Mouse (Mus musculus) embryonic facial prominence, embryonic 11.5 days (tissue): ENCODE measurements around the gene Polr2j. TPM values are rescaled to one million over a fixed set of nuclear protein-coding genes. Genes with fewer than 3 reads are reported as not detected.

ENCODE experiments used
- ATAC-seq: fragments of 200-750 bp; cut with Nextera tagmentation; replicated peaks from 2 replicates; pipeline ENCODE4 v1.8.0; 2017; ENCODE audit warnings: low read depth; ENCODE audit not compliant: insufficient number of reproducible peaks, low FRiP score, low TSS enrichment
- DNase-seq: peaks from one replicate; pipeline ENCODE4 v3.0.0-alpha.2; 2015; ENCODE audit warnings: low spot score
- H3K27ac ChIP-seq: fragments of 300-500 bp; sonication (generic); replicated peaks from 2 replicates; pipeline ENCODE4 v1.5.1; 2014; ENCODE audit warnings: mild to moderate bottlenecking, low read depth, low read length, control low read depth
- H3K27me3 ChIP-seq: fragments of 300-500 bp; sonication (generic); 2 replicates; pipeline ENCODE4 v1.6.1; 2014; ENCODE audit warnings: mild to moderate bottlenecking, low read length, moderate library complexity, mixed read lengths; ENCODE audit not compliant: control insufficient read depth, insufficient read depth
- H3K36me3 ChIP-seq: fragments of 300-500 bp; sonication (generic); replicated peaks from 2 replicates; pipeline ENCODE4 v1.6.1; 2014; ENCODE audit warnings: low read depth, mild to moderate bottlenecking, low read length, moderate library complexity, mixed read lengths; ENCODE audit not compliant: control insufficient read depth, insufficient read depth
- H3K4me1 ChIP-seq: fragments of 300-500 bp; sonication (generic); 2 replicates; pipeline ENCODE4 v1.6.1; 2014; ENCODE audit warnings: low read length, mixed read lengths; ENCODE audit not compliant: control insufficient read depth, insufficient read depth
- H3K4me2 ChIP-seq: fragments of 300-500 bp; sonication (generic); 2 replicates; pipeline ENCODE4 v1.6.1; 2014; ENCODE audit warnings: low read depth, mild to moderate bottlenecking, control low read depth, low read length, moderate library complexity
- H3K4me3 ChIP-seq: fragments of 300-500 bp; sonication (generic); 2 replicates; pipeline ENCODE4 v1.5.1; 2014; ENCODE audit warnings: low read depth, low read length, control low read depth
- H3K9ac ChIP-seq: fragments of 300-500 bp; sonication (generic); replicated peaks from 2 replicates; pipeline ENCODE4 v1.6.1; 2014; ENCODE audit warnings: mild to moderate bottlenecking, control low read depth, low read length
- H3K9me3 ChIP-seq: fragments of 300-500 bp; sonication (generic); replicated peaks from 2 replicates; pipeline ENCODE4 v1.6.1; 2016; ENCODE audit warnings: mild to moderate bottlenecking, low read length, inconsistent platforms, mixed read lengths; ENCODE audit not compliant: control insufficient read depth
- WGBS: fragments of 180-500 bp; shearing (Covaris S2); extraction: QIAGEN DNeasy Blood & Tissue Kit; methylation state at CpG from one replicate; pipeline ENCODE4 v1.1.7; 2014; 5-methylcytosine and 5-hydroxymethylcytosine counted together
- polyA plus RNA-seq: library from polyadenylated mRNA; unstranded; fragments of >200 nt; fragmentation: Nextera tagmentation; extraction: Ambion mirVana; gene quantifications from 2 replicates; pipeline ENCODE4 v1.2.1, GENCODE M21; 2014

Gene Polr2j
- 266 and 267 TPM in 2 replicates for polyA plus RNA-seq

DNA sequence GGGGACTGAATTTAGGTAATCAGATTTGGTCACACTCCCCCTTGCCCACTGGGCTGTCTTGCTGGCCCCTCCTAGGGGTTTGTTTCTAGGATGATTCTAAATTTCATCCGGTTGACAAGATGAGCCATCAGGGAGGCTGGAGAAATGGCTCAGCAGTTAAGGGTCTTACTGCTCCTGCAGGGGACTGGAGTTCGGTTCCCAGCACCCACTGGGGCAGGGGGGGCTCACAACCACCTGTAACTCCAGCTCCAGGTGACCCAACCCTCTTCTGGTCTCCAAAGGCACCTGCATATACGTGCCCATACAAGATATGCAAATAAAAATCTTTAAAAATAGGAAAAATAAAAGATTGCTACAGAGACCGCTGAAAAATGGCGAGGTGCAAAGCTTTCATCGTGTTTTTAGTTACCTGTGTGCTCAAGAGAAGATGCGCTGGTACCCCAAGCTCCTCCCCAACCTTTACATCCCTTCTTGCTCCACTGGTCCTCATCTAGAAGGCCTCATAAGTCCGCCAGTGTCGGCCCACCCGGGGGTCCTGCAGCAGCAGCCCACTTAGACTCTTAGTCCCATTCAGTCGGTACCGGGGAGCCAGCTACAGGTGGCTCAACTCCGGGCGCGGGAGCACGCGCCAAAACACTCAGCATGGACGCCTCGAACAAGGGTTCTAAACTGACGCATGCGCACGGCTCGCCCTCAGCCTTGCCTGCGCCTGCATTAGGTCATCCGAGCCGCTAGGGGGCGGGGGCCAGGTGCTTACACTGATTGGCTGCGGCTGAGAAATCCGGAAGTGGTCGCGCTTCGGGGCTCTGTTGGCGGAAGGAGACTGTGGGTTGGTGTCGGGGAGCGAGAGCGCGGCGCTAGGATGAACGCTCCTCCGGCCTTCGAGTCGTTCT is at the start of gene Polr2j:
TSS of gene Polr2j (plus strand) at position 741 of the 893 bp plus-strand sequence.
- Histone ChIP-seq H3K27ac (no peak within 1 kb of the TSS), H3K9me3 (no peaks in the 10 kb centered on the region), H3K36me3 (peaks cover 2% of the 10 kb centered on the region), H3K4me2 (peak within 1 kb of the TSS; percentile 84), H3K4me3 (peak within 1 kb of the TSS; percentile 93), H3K27me3 (no peaks in the 10 kb centered on the region), H3K4me1 (0 out of 2 replicates have a peak, but pooled peaks cover 7% of the 10 kb centered on the region), H3K9ac (peak within 1 kb of the TSS; percentile 87)
- DNase-seq (peak; percentile 99), ATAC-seq (peak; percentile 92)
- 3% methylated on average over 42 of the region's 42 CpGs for WGBS

DNA sequence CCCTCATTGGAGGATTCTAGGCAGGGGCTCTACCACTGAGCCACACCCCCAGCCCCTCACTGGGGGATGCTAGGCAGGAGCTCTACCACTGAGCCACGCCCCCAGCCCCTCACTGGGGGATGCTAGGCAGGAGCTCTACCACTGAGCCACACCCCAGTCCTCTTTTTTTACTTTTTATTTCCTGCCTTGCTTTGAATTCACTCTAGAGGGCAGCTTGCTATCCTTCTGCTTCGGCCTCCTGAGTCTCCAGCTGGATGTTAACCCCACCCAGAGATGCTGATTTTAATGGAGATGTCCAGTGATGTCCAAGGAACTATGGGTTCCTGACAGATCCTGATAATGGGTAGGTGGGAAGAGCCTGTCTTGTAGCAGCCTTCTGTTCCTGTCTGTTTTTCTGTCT is 47.0 kb upstream of the Polr2j start:
- DNase-seq (no peak), ATAC-seq (no peak)
- Histone ChIP-seq H3K4me1 (no peaks in the 10 kb centered on the region), H3K9ac (no peak overlapping the region), H3K27ac (no peak overlapping the region), H3K9me3 (no peaks in the 10 kb centered on the region), H3K27me3 (no peaks in the 10 kb centered on the region), H3K36me3 (no peaks in the 10 kb centered on the region), H3K4me2 (no peak overlapping the region), H3K4me3 (no peak overlapping the region)
- WGBS, result 84% methylated on average over 2 of the region's 2 CpGs

DNA sequence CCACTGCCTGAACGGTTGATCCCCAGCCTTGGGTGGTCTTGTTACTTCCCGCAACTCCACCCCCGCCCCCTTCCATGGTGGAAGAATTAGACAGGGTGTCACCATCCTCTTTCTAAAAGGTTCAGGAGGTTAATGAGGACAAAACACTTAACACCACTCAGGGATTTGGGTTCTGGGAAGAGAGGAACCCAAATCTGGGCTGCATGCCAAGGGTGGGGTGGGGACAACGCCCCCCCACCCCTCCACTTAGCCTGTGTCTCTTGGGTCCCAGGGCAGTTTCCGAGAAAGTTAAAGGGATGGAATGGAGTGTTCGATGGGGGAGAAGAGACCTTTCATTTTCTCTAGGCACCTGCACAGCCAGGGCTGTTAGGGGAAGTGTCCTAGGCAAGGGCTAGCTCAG is 43.4 kb upstream of the Polr2j start:
- no peaks in the 10 kb centered on the region for H3K4me1 ChIP-seq
- H3K9ac ChIP-seq, result no peak overlapping the region
- H3K27ac ChIP-seq, result no peak overlapping the region
- ATAC-seq, result no peak
- no peaks in the 10 kb centered on the region for H3K27me3 ChIP-seq
- no peaks in the 10 kb centered on the region for H3K9me3 ChIP-seq
- 62% methylated on average over 6 of the region's 6 CpGs for WGBS
- H3K4me3 ChIP-seq, result no peak overlapping the region
- no peaks in the 10 kb centered on the region for H3K36me3 ChIP-seq
- no peak overlapping the region for H3K4me2 ChIP-seq
- DNase-seq, result no peak

DNA sequence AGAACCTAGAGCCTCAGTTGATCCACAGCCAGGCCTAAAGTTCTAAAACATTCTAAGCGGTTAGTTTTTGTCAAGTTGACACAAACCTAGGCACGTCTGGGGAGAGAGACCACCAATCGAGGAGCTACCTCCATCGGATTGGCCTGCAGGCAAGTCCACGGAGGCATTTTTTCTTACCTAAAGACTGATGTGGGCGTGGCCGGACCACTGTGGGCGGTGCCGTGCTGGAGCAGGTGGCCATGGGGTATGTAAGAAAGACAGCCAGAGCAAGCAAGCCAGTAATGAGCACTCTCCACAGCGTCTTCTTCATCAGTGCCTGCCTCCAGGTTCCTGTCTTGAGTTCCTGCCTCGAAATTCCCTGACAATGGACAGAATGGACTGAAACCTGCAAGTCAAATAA is 42.9 kb upstream of the Polr2j start:
- no peak overlapping the region for H3K4me2 ChIP-seq
- H3K4me3 ChIP-seq, result no peak overlapping the region
- DNase-seq, result no peak
- H3K9me3 ChIP-seq, result no peaks in the 10 kb centered on the region
- H3K4me1 ChIP-seq, result no peaks in the 10 kb centered on the region
- no peak overlapping the region for H3K27ac ChIP-seq
- no peaks in the 10 kb centered on the region for H3K36me3 ChIP-seq
- H3K27me3 ChIP-seq, result no peaks in the 10 kb centered on the region
- 65% methylated on average over 11 of the region's 11 CpGs for WGBS
- H3K9ac ChIP-seq, result no peak overlapping the region
- no peak for ATAC-seq

DNA sequence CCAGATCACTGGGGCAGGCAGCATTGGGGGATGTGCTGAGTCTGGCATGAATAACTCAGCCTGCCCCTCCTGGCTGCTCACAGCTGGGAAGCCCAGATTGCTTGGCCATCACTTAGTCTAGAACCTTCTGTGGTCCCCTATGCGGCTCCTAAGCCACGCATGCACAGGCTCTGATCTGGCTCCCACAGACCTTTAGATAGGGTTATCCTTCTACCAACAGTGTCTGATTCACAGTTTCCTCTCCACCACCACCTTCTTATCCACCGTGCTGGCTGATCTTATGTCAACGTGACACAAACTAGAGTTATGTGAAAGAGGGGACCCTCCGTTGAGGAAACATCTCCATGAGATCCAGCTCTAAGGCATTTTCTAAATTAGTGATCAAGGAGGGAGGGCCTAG is 41.4 kb upstream of the Polr2j start:
- no peaks in the 10 kb centered on the region for H3K27me3 ChIP-seq
- H3K4me1 ChIP-seq, result no peaks in the 10 kb centered on the region
- no peak overlapping the region for H3K27ac ChIP-seq
- ATAC-seq (no peak), DNase-seq (no peak)
- 90% methylated on average over 5 of the region's 5 CpGs for WGBS
- no peaks in the 10 kb centered on the region for H3K9me3 ChIP-seq
- H3K9ac ChIP-seq, result no peak overlapping the region
- no peak overlapping the region for H3K4me3 ChIP-seq
- no peak overlapping the region for H3K4me2 ChIP-seq
- H3K36me3 ChIP-seq, result no peaks in the 10 kb centered on the region

DNA sequence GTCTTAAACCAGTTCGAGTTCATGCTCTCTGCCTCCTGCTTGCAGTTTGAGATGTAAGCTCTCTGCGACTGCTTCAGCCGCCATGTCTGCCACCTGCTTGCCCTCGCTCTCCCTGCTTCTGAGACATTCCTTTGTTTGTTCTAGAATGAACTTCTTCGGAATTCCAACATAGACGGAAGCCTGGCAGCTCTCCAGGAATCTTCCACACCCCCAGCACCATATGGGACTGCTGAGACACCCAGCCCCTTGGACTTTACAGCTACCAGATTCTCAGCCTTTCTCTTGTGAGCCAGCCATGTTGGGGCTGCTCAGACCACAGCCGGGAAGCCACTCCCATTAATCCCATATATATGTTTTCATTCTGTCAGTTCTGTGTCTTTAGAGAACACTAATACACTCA is 40.1 kb upstream of the Polr2j start:
- no peaks in the 10 kb centered on the region for H3K36me3 ChIP-seq
- H3K9ac ChIP-seq, result no peak overlapping the region
- no peaks in the 10 kb centered on the region for H3K9me3 ChIP-seq
- H3K4me1 ChIP-seq, result no peaks in the 10 kb centered on the region
- DNase-seq (no peak), ATAC-seq (no peak)
- no peak overlapping the region for H3K4me2 ChIP-seq
- H3K4me3 ChIP-seq, result no peak overlapping the region
- no peaks in the 10 kb centered on the region for H3K27me3 ChIP-seq
- 59% methylated on average over 7 of the region's 7 CpGs for WGBS
- no peak overlapping the region for H3K27ac ChIP-seq

DNA sequence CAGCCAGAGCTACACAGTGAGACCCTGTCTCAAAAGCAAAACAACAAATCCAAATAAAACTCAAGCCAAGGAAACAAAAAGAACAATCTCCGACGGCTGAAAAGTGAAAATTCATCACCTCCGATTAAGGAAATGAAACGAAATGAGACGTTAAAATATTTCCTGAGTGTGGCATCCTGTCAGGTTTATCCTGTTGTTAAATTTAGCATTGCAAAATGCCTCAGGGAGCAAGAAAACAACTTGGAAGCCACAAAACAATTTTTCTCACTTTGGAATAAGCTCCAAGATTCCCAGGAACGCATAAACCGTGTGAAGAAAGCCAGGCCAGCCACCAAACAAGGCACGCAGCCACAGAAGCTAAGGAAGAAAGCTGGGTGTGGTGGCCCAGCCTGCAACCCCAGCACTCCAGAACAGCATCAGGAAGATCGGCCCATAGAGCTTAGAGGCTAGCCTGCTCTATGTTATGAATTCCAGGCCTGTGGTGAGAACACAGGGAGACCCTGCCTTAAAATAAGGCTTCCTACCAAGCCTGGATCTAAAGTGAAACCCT is 39.4 kb upstream of the Polr2j start:
- no peak for DNase-seq
- no peak overlapping the region for H3K9ac ChIP-seq
- ATAC-seq, result no peak
- no peaks in the 10 kb centered on the region for H3K4me1 ChIP-seq
- H3K27me3 ChIP-seq, result no peaks in the 10 kb centered on the region
- H3K36me3 ChIP-seq, result no peaks in the 10 kb centered on the region
- WGBS, result 88% methylated on average over 9 of the region's 9 CpGs
- H3K4me2 ChIP-seq, result no peak overlapping the region
- no peak overlapping the region for H3K4me3 ChIP-seq
- H3K9me3 ChIP-seq, result no peaks in the 10 kb centered on the region
- no peak overlapping the region for H3K27ac ChIP-seq

DNA sequence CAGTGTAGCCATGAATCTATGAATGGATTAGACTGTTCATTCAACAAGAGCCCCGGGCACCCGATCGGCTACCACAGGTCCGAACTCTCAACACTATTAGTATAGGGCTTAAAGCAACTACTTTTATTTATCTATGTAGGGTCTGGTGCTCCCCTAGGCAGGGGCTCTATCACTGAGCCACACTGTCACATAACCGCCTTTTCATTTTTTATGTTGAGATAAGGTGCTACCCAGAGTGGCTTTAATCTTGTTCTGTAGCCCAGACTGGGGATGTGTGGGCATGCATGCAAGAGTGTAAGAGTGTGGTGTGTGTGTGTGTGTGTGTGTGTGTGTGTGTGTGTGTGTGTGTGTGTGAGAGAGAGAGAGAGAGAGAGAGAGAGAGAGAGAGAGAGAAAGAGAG is 38.3 kb upstream of the Polr2j start:
- Histone ChIP-seq H3K27ac (no peak overlapping the region), H3K36me3 (no peaks in the 10 kb centered on the region), H3K4me2 (no peak overlapping the region), H3K9me3 (no peaks in the 10 kb centered on the region), H3K27me3 (no peaks in the 10 kb centered on the region), H3K4me3 (no peak overlapping the region), H3K4me1 (no peaks in the 10 kb centered on the region), H3K9ac (no peak overlapping the region)
- WGBS, result 92% methylated on average over 5 of the region's 5 CpGs
- ATAC-seq, result no peak
- no peak for DNase-seq
